In genomic region chr4:141213342-141213741, GRCm38 (mm10) we compare ENCODE assay signal across 9 mouse cellular contexts. TPM values are rescaled to one million over a fixed set of nuclear protein-coding genes. Genes with fewer than 3 reads are reported as not detected.
A peak's percentile ranks its signal among the peaks of the same experiment; 100 is the strongest.
DNase-seq lines count a peak whose midpoint lies in the region; ATAC-seq and TF ChIP-seq lines count a peak whose summit lies in the region.
"Had no signal": no experiment of that assay in that cellular context is flagged by ENCODE, and none has a peak within 500 bp of the region (broad histone marks: within the 10 kb centered on the region; RNA-seq: fewer than 3 reads in every experiment).

No protein-coding gene starts in this region.

- no peak for DNase-seq in heart, adult 18-20 months
- no peak for DNase-seq in MEL (ENCODE audit: low read depth, low spot score)
- peak; percentile 13 for DNase-seq in hindbrain, embryonic 11.5 days (ENCODE audit: low spot score)
- DNase-seq in thymus, adult 2 months = no peak
- DNase-seq in urinary bladder, adult 2 months (ENCODE audit: low spot score) = no peak
- DNase-seq in natural killer cell, adult 2 months (ENCODE audit: low spot score in 2 of 2) = no peak

- no peak for TF ChIP-seq POLR2A in MEL (IDR thresholded peaks at IDR 0.05; ENCODE audit: control insufficient read depth in 1 of 2, insufficient read depth in 1 of 2, low read depth in 1 of 2, low read length in 2 of 2, poor library complexity in 1 of 2)
- no peak for TF ChIP-seq POLR2A in thymus, adult 2 months (IDR thresholded peaks at IDR 0.05; ENCODE audit: control insufficient read depth, extremely low read depth, insufficient read depth, low read length, poor library complexity)

- WGBS in heart, embryonic 11.5 days (ENCODE audit: insufficient replicate concordance) = 51% methylated on average over 2 of the region's 2 CpGs
- WGBS in hindbrain, embryonic 11.5 days = 40% methylated on average over 2 of the region's 2 CpGs
- WGBS in midbrain, embryonic 12.5 days = 41% methylated on average over 2 of the region's 2 CpGs
- WGBS in thymus, adult 2 months = 49% methylated on average over 2 of the region's 2 CpGs

- no peak for TF ChIP-seq EP300 in MEL (IDR thresholded peaks at IDR 0.05; ENCODE audit: low read depth in 1 of 2, low read length in 2 of 2)

- TF ChIP-seq RAD21 in MEL (IDR thresholded peaks at IDR 0.05; ENCODE audit: low read depth, low read length) = no peak

- H3K27me3 ChIP-seq in heart, embryonic 11.5 days (ENCODE audit: control insufficient read depth, insufficient read depth, low read length) = no peaks in the 10 kb centered on the region
- no peaks in the 10 kb centered on the region for H3K27me3 ChIP-seq in MEL (ENCODE audit: control insufficient read depth in 1 of 2, insufficient read depth in 2 of 2, low read length in 2 of 2)
- no peaks in the 10 kb centered on the region for H3K27me3 ChIP-seq in hindbrain, embryonic 11.5 days (ENCODE audit: control insufficient read depth, insufficient read depth, low read length)
- H3K27me3 ChIP-seq in midbrain, embryonic 12.5 days = no peaks in the 10 kb centered on the region
- H3K27me3 ChIP-seq in thymus, adult 2 months (ENCODE audit: control insufficient read depth, insufficient read depth, low read length) = no peaks in the 10 kb centered on the region

- H3K9ac ChIP-seq in heart, embryonic 11.5 days (ENCODE audit: low read depth, low read length) = peak overlapping the region; percentile 24
- H3K9ac ChIP-seq in MEL (ENCODE audit: control insufficient read depth, low read depth, low read length, poor library complexity, severe bottlenecking) = peak overlapping the region; percentile 60
- H3K9ac ChIP-seq in hindbrain, embryonic 11.5 days (ENCODE audit: low read depth, low read length) = peak overlapping the region; percentile 16; the same call in 1 of the 2 replicates
- no peak overlapping the region; the same call in 1 of the 2 replicates for H3K9ac ChIP-seq in midbrain, embryonic 12.5 days (replicated peaks)

- H3K9me3 ChIP-seq in heart, embryonic 11.5 days (replicated peaks; ENCODE audit: control insufficient read depth, low read length) = no peaks in the 10 kb centered on the region
- H3K9me3 ChIP-seq in MEL (replicated peaks; ENCODE audit: insufficient read depth, low read length) = no peaks in the 10 kb centered on the region
- no peaks in the 10 kb centered on the region for H3K9me3 ChIP-seq in hindbrain, embryonic 11.5 days (ENCODE audit: control insufficient read depth, low read length)
- no peaks in the 10 kb centered on the region for H3K9me3 ChIP-seq in midbrain, embryonic 12.5 days

- no peak overlapping the region for H3K27ac ChIP-seq in heart, embryonic 11.5 days (ENCODE audit: low read depth, low read length)
- peak overlapping the region; percentile 40 for H3K27ac ChIP-seq in MEL (ENCODE audit: control insufficient read depth, low read depth, low read length)
- no peak overlapping the region for H3K27ac ChIP-seq in hindbrain, embryonic 11.5 days (ENCODE audit: low read depth, low read length)
- H3K27ac ChIP-seq in midbrain, embryonic 12.5 days (replicated peaks) = no peak overlapping the region; the same call in 1 of the 2 replicates
- H3K27ac ChIP-seq in thymus, adult 2 months (ENCODE audit: control insufficient read depth, insufficient read depth, low read length) = no peak overlapping the region

- no peaks in the 10 kb centered on the region for H3K36me3 ChIP-seq in heart, embryonic 11.5 days (ENCODE audit: control insufficient read depth, insufficient read depth, low read length)
- H3K36me3 ChIP-seq in MEL (ENCODE audit: control insufficient read depth in 1 of 2, insufficient read depth in 2 of 2, low read length in 2 of 2) = peaks cover 0 to 2% of the 10 kb centered on the region in 2 experiments; a peak in 1 of 4 replicates
- no peaks in the 10 kb centered on the region for H3K36me3 ChIP-seq in hindbrain, embryonic 11.5 days (ENCODE audit: control insufficient read depth, insufficient read depth, low read length)
- no peaks in the 10 kb centered on the region for H3K36me3 ChIP-seq in midbrain, embryonic 12.5 days
- no peaks in the 10 kb centered on the region for H3K36me3 ChIP-seq in thymus, adult 2 months (ENCODE audit: control insufficient read depth, insufficient read depth, low read length)

- H3K4me1 ChIP-seq in heart, embryonic 11.5 days (ENCODE audit: control insufficient read depth, insufficient read depth, low read length) = 0 out of 2 replicates have a peak, but pooled peaks cover 5% of the 10 kb centered on the region
- peaks cover 0 to 8% of the 10 kb centered on the region in 2 experiments; a peak in 1 of 4 replicates for H3K4me1 ChIP-seq in MEL (ENCODE audit: control insufficient read depth in 1 of 2, insufficient read depth in 2 of 2, low read length in 2 of 2)
- H3K4me1 ChIP-seq in hindbrain, embryonic 11.5 days (replicated peaks; ENCODE audit: control insufficient read depth, insufficient read depth, low read length) = peaks cover 5% of the 10 kb centered on the region
- H3K4me1 ChIP-seq in midbrain, embryonic 12.5 days = peaks cover 19% of the 10 kb centered on the region
- peaks cover 7% of the 10 kb centered on the region for H3K4me1 ChIP-seq in thymus, adult 2 months (replicated peaks; ENCODE audit: control insufficient read depth, insufficient read depth, low read length)

- peak overlapping the region; percentile 54 for H3K4me3 ChIP-seq in heart, embryonic 11.5 days (ENCODE audit: low read depth, low read length)
- H3K4me3 ChIP-seq in MEL (ENCODE audit: control insufficient read depth in 1 of 2, insufficient read depth in 1 of 2, low read depth in 2 of 2, low read length in 2 of 2) = peak overlapping the region; percentile 75 to 89
- H3K4me3 ChIP-seq in hindbrain, embryonic 11.5 days (ENCODE audit: low read depth, low read length) = no peak overlapping the region
- H3K4me3 ChIP-seq in midbrain, embryonic 12.5 days = peak overlapping the region; percentile 58
- no peak overlapping the region for H3K4me3 ChIP-seq in thymus, adult 2 months (ENCODE audit: control insufficient read depth, insufficient read depth, low read length)

- TF ChIP-seq CTCF in MEL (IDR thresholded peaks at IDR 0.05 in 2 of 3, conservative IDR thresholded peaks at IDR 0.05 in 1 of 3; ENCODE audit: control insufficient read depth in 1 of 3, insufficient read depth in 1 of 3, low read depth in 2 of 3, low read length in 3 of 3, poor library complexity in 1 of 3, severe bottlenecking in 1 of 3) = no peak
- TF ChIP-seq CTCF in thymus, adult 2 months (IDR thresholded peaks at IDR 0.05; ENCODE audit: borderline replicate concordance, control insufficient read depth, extremely low read depth, insufficient read depth, low read length, poor library complexity) = no peak

- H3K79me2 ChIP-seq in MEL (ENCODE audit: control insufficient read depth, insufficient read depth, low read length, poor library complexity) = no peaks in the 10 kb centered on the region; the same call in 1 of the 2 replicates

- no peak for ATAC-seq in heart, embryonic 11.5 days (replicated peaks; ENCODE audit: insufficient number of reproducible peaks, low FRiP score, low TSS enrichment)
- no peak for ATAC-seq in hindbrain, embryonic 11.5 days (ENCODE audit: low FRiP score)
- ATAC-seq in midbrain, embryonic 12.5 days (ENCODE audit: low FRiP score, low read depth) = no peak

- peak overlapping the region; percentile 97 for H3K4me2 ChIP-seq in heart, embryonic 11.5 days
- H3K4me2 ChIP-seq in hindbrain, embryonic 11.5 days (replicated peaks; ENCODE audit: low read depth, low read length) = peak overlapping the region; percentile 84; the same call in 1 of the 2 replicates
- peak overlapping the region; percentile 93 for H3K4me2 ChIP-seq in midbrain, embryonic 12.5 days (replicated peaks)

TF ChIP-seq in MEL, 35 proteins besides CTCF, POLR2A, EP300 and RAD21:
- TF ChIP-seq CHD2 (IDR thresholded peaks at IDR 0.05; ENCODE audit: low read length) (no peak), ZNF384 (IDR thresholded peaks at IDR 0.05; ENCODE audit: low read depth, low read length) (peak; percentile 74; the same call in 1 of the 2 replicates), JUND (IDR thresholded peaks at IDR 0.05; ENCODE audit: low read depth, low read length) (no peak)

RNA-seq across cellular contexts. Expression of gene Rsg1, which starts 0.4 kb away (rescaled TPM):
- 2.0 and 2.4 TPM in 2 replicates for polyA plus RNA-seq in heart, embryonic 11.5 days (2014; fragmentation: Nextera tagmentation; extraction: Ambion mirVana)
- total RNA-seq in heart, adult 18-20 months (2021) = 1 to 10 TPM in 1 of 2 experiments, under 1 TPM in 1; 0.52 to 1.2 TPM
- total RNA-seq in MEL (2012; rRNA removed) = 3.7 and 5.8 TPM in 2 replicates
- polyA plus RNA-seq in MEL (2012; ENCODE audit: insufficient read depth in 1 of 2, insufficient read length in 2 of 2, low read depth in 1 of 2, low replicate concordance in 2 of 2, missing spikeins in 1 of 2) = 1 to 10 TPM in 1 of 2 experiments, not detected in 1; 4.8 TPM
- 6.3 and 6.8 TPM in 2 replicates for polyA plus RNA-seq in hindbrain, embryonic 11.5 days (2014; fragmentation: Nextera tagmentation; extraction: Ambion mirVana)
- polyA plus RNA-seq in midbrain, embryonic 12.5 days (2016; fragmentation: Nextera tagmentation; extraction: Ambion mirVana) = 6.4 and 7.1 TPM in 2 replicates
- 3.5 and 3.6 TPM in 2 replicates for polyA plus RNA-seq in thymus, adult 2 months (2012; rRNA removed)
- 2.4 and 2.6 TPM in 2 replicates for polyA plus RNA-seq in urinary bladder, adult 2 months (2012; rRNA removed)

RNA-seq across cellular contexts. Expression of gene Arhgef19, which starts 26.0 kb away (rescaled TPM):
- polyA plus RNA-seq in heart, embryonic 11.5 days (2014; fragmentation: Nextera tagmentation; extraction: Ambion mirVana) = 1.2 and 1.3 TPM in 2 replicates
- total RNA-seq in heart, adult 18-20 months (2021) = 10 to 100 TPM; 28.3 to 31.3 TPM
- 0.03 TPM in 1 of 2 replicates, not detected in the other for total RNA-seq in MEL (2012; rRNA removed)
- under 1 TPM in 1 of 2 experiments, not detected in 1; 0.78 TPM for polyA plus RNA-seq in MEL (2012; ENCODE audit: insufficient read depth in 1 of 2, insufficient read length in 2 of 2, low read depth in 1 of 2, low replicate concordance in 2 of 2, missing spikeins in 1 of 2)
- 2.1 and 3.1 TPM in 2 replicates for polyA plus RNA-seq in hindbrain, embryonic 11.5 days (2014; fragmentation: Nextera tagmentation; extraction: Ambion mirVana)
- 2.1 and 2.7 TPM in 2 replicates for polyA plus RNA-seq in midbrain, embryonic 12.5 days (2016; fragmentation: Nextera tagmentation; extraction: Ambion mirVana)
- polyA plus RNA-seq in thymus, adult 2 months (2012; rRNA removed) = 2.6 and 2.8 TPM in 2 replicates
- 8.3 and 13.5 TPM in 2 replicates for polyA plus RNA-seq in urinary bladder, adult 2 months (2012; rRNA removed)
- total RNA-seq: neutrophil, adult 5-6 weeks had no signal

Comparison
In these comparisons a context has a peak if more than half of its experiments do, and no peak if none do; other contexts are left out.
1. H3K4me3 ChIP-seq: peak in heart, embryonic 11.5 days (single experiment), MEL (2 of 2) and midbrain, embryonic 12.5 days (single experiment); none in hindbrain, embryonic 11.5 days (single experiment) and thymus, adult 2 months (single experiment).
2. Peak in every context shown above with its lines, with median percentiles within 50 percentile points of each other: H3K4me2 ChIP-seq.